Mouse (Mus musculus): ENCODE results near the gene Tspan14.
A peak's percentile ranks its signal among the peaks of the same experiment; 100 is the strongest.

Gene Tspan14

GRCm38 (mm10) chr14:40874565-40874964, 92.0 kb downstream of the Tspan14 start:
- no peak for DNase-seq (ENCODE audit: low read depth)

GRCm38 (mm10) chr14:40873961-40874360, 92.6 kb downstream of the Tspan14 start:
- DNase-seq (ENCODE audit: low read depth): no peak

- DNase-seq (ENCODE audit: low read depth): no peak
These were observed 96.0 kb downstream of the Tspan14 start for GRCm38 (mm10) chr14:40870598-40870997.

GRCm38 (mm10) chr14:40864811-40865514, 101.6 kb downstream of the Tspan14 start:
- DNase-seq (ENCODE audit: low read depth): no peak

- no peak for DNase-seq (ENCODE audit: low read depth)
These were observed 102.9 kb downstream of the Tspan14 start for GRCm38 (mm10) chr14:40863659-40864058.

- DNase-seq (ENCODE audit: low read depth): peak; percentile 7
These were observed 103.6 kb downstream of the Tspan14 start for GRCm38 (mm10) chr14:40863022-40863421.

All from NIH3T3 (cell line).